Mouse (Mus musculus): ENCODE measurements around the gene Nsf.

- TF ChIP-seq POLR2A (IDR thresholded peaks at IDR 0.05; ENCODE audit: borderline replicate concordance, extremely low read depth, insufficient read depth, insufficient read length, poor library complexity, severe bottlenecking) = no peak
- no peak for TF ChIP-seq CTCF (IDR thresholded peaks at IDR 0.05; ENCODE audit: borderline replicate concordance, extremely low read depth, insufficient read depth, insufficient read length)
Observed at GRCm38 (mm10) chr11:103941351-103941750, 12.5 kb downstream of the Nsf start.

Data from brain, embryonic 14.5 days (tissue).